ENCODE assay signal across 8 mouse cellular contexts in genomic region chr4:141539213-141539767, GRCm38 (mm10). TPM values are rescaled to one million over a fixed set of nuclear protein-coding genes. Genes with fewer than 3 reads are reported as not detected.
A peak's percentile ranks its signal among the peaks of the same experiment; 100 is the strongest.
DNase-seq lines count a peak whose midpoint lies in the region; ATAC-seq and TF ChIP-seq lines count a peak whose summit lies in the region.

No protein-coding gene starts in this region.

- H3K27ac ChIP-seq in kidney, adult 2 months (ENCODE audit: insufficient read depth, low read depth, low read length): peak overlapping the region; percentile 92
- H3K27ac ChIP-seq in brown adipose tissue, adult 24 weeks (replicated peaks; ENCODE audit: low read depth, low read length): peak overlapping the region; percentile 60
- peak overlapping the region; percentile 89 for H3K27ac ChIP-seq in hindbrain, embryonic 15.5 days (replicated peaks)
- H3K27ac ChIP-seq in midbrain, embryonic 16.5 days (ENCODE audit: low read length): peak overlapping the region; percentile 95

- peak overlapping the region; percentile 72 for H3K4me2 ChIP-seq in hindbrain, embryonic 15.5 days
- peak overlapping the region; percentile 55 for H3K4me2 ChIP-seq in midbrain, embryonic 16.5 days (ENCODE audit: low read length)

- peak overlapping the region; percentile 44 for H3K9ac ChIP-seq in hindbrain, embryonic 15.5 days
- peak overlapping the region; percentile 92 for H3K9ac ChIP-seq in midbrain, embryonic 16.5 days (ENCODE audit: low read depth, low read length)

- no peaks in the 10 kb centered on the region for H3K27me3 ChIP-seq in kidney, adult 2 months (replicated peaks; ENCODE audit: control insufficient read depth, insufficient read depth, low read length)
- no peaks in the 10 kb centered on the region for H3K27me3 ChIP-seq in hindbrain, embryonic 15.5 days
- no peaks in the 10 kb centered on the region for H3K27me3 ChIP-seq in midbrain, embryonic 16.5 days (ENCODE audit: control insufficient read depth, insufficient read depth, low read depth, low read length)

- H3K36me3 ChIP-seq in kidney, adult 2 months (ENCODE audit: control insufficient read depth, insufficient read depth, low read length): no peaks in the 10 kb centered on the region
- no peaks in the 10 kb centered on the region for H3K36me3 ChIP-seq in hindbrain, embryonic 15.5 days
- H3K36me3 ChIP-seq in midbrain, embryonic 16.5 days (ENCODE audit: control insufficient read depth, insufficient read depth, low read length): no peaks in the 10 kb centered on the region

- H3K4me3 ChIP-seq in kidney, adult 2 months (ENCODE audit: insufficient read depth, low read depth, low read length): peak overlapping the region; percentile 47; the same call in 1 of the 2 replicates
- H3K4me3 ChIP-seq in brown adipose tissue, adult 24 weeks (ENCODE audit: insufficient read depth, low read depth, low read length): peak overlapping the region; percentile 49
- H3K4me3 ChIP-seq in hindbrain, embryonic 15.5 days: peak overlapping the region; percentile 94
- peak overlapping the region; percentile 96 for H3K4me3 ChIP-seq in midbrain, embryonic 16.5 days (ENCODE audit: low read depth, low read length)

- no peak for ATAC-seq in hindbrain, embryonic 15.5 days (ENCODE audit: low FRiP score, low read depth)
- ATAC-seq in midbrain, embryonic 16.5 days: no peak

- TF ChIP-seq POLR2A in kidney, adult 2 months (IDR thresholded peaks at IDR 0.05; ENCODE audit: low read depth, low read length): no peak

- TF ChIP-seq CTCF in kidney, adult 2 months (conservative IDR thresholded peaks at IDR 0.05; ENCODE audit: insufficient read depth, insufficient read length, low read depth, low read length): no peak

- 19% methylated on average over 12 of the region's 12 CpGs for WGBS in kidney, adult 2 months
- WGBS in hindbrain, embryonic 15.5 days: 46% methylated on average over 12 of the region's 12 CpGs
- 52% methylated on average over 12 of the region's 12 CpGs for WGBS in midbrain, embryonic 16.5 days

- H3K4me1 ChIP-seq in kidney, adult 2 months (ENCODE audit: control insufficient read depth, insufficient read depth, low read length): no peaks in the 10 kb centered on the region; the same call in 1 of the 2 replicates
- no peaks in the 10 kb centered on the region for H3K4me1 ChIP-seq in brown adipose tissue, adult 24 weeks (ENCODE audit: control insufficient read depth, insufficient read depth, insufficient read length, low read length)
- H3K4me1 ChIP-seq in hindbrain, embryonic 15.5 days (replicated peaks): peaks cover 27% of the 10 kb centered on the region
- peaks cover 23% of the 10 kb centered on the region for H3K4me1 ChIP-seq in midbrain, embryonic 16.5 days (ENCODE audit: control insufficient read depth, insufficient read depth, low read length)

- peak; percentile 40 for DNase-seq in kidney, adult 2 months
- no peak for DNase-seq in kidney, adult 9 months
- no peak for DNase-seq in gastrocnemius, postnatal 10 days
- DNase-seq in testis, postnatal 10 days (ENCODE audit: low spot score): no peak
- no peak for DNase-seq in layer of hippocampus, postnatal 25 days (ENCODE audit: extremely low spot score in 1 of 2, low spot score in 1 of 2)

- H3K9me3 ChIP-seq in hindbrain, embryonic 15.5 days: no peaks in the 10 kb centered on the region
- no peaks in the 10 kb centered on the region for H3K9me3 ChIP-seq in midbrain, embryonic 16.5 days (replicated peaks; ENCODE audit: control insufficient read depth, low read length, poor library complexity, severe bottlenecking)

RNA-seq across cellular contexts. Expression of gene Spen, which starts 0.9 kb away (rescaled TPM):
- polyA plus RNA-seq in kidney, adult 2 months (2012; rRNA removed): 15.9 and 19.6 TPM in 2 replicates
- 9.5 and 15.2 TPM in 2 replicates for polyA plus RNA-seq in brown adipose tissue, adult 24 weeks (2012; ENCODE audit: insufficient read depth, insufficient read length, missing spikeins)
- 15.3 and 17.1 TPM in 2 replicates for polyA plus RNA-seq in hindbrain, embryonic 15.5 days (2015; fragmentation: Nextera tagmentation; extraction: Ambion mirVana)
- polyA plus RNA-seq in midbrain, embryonic 16.5 days (2015; fragmentation: Nextera tagmentation; extraction: Ambion mirVana): 13.6 and 19.2 TPM in 2 replicates
- total RNA-seq in gastrocnemius, postnatal 10 days (2021): 10 to 100 TPM; 23.4 to 30.9 TPM
- 10 to 100 TPM; 51.6 to 67.6 TPM for total RNA-seq in layer of hippocampus, postnatal 25 days (2021)
